Mouse (Mus musculus) layer of hippocampus, postnatal 25 days (tissue): Measurements from ENCODE around the gene 9930104L06Rik. TPM values are rescaled to one million over a fixed set of nuclear protein-coding genes. Genes with fewer than 3 reads are reported as not detected.
"Not testable (repeated sequence)": the region's sequence is repeated elsewhere in the genome, so short reads cannot be mapped to it uniquely, and the experiment has no call there.

Experiments used
- DNase-seq, 2 experiments: peaks; one replicate each; pipeline ENCODE4 v3.0.0; 2022; ENCODE audit warnings: mixed read lengths in 2 of 2, low spot score in 1 of 2; ENCODE audit errors: extremely low spot score in 1 of 2
- total RNA-seq, 2 experiments: library from RNA; stranded (reverse); gene quantifications; 2 replicates each; pipeline ENCODE4 v1.2.3; 2021

9930104L06Rik gene
- 10 to 100 TPM; 20.1 to 20.4 TPM for total RNA-seq

- DNase-seq: peak; percentile 81 to 89
Observed at GRCm38 (mm10) chr4:124936613-124937471, at the start of gene 9930104L06Rik. TSS of gene 9930104L06Rik (plus strand) at chr4:124937048.

GRCm38 (mm10) chr4:124888702-124889101 is 48.1 kb upstream of the 9930104L06Rik start:
- no peak for DNase-seq

GRCm38 (mm10) chr4:124889935-124890334 is 46.9 kb upstream of the 9930104L06Rik start:
- no peak for DNase-seq

- no peak for DNase-seq
Observed at GRCm38 (mm10) chr4:124890831-124891230, 46.0 kb upstream of the 9930104L06Rik start.

- DNase-seq: no peak
Observed at GRCm38 (mm10) chr4:124893769-124894168, 43.1 kb upstream of the 9930104L06Rik start.

- DNase-seq: peak; percentile 21 to 40
Observed at GRCm38 (mm10) chr4:124894508-124895428, 42.1 kb upstream of the 9930104L06Rik start.

- no peak for DNase-seq
Observed at GRCm38 (mm10) chr4:124898428-124898827, 38.4 kb upstream of the 9930104L06Rik start.

GRCm38 (mm10) chr4:124899906-124900305 is 36.9 kb upstream of the 9930104L06Rik start:
- DNase-seq: no peak

- no peak for DNase-seq
Observed at GRCm38 (mm10) chr4:124905417-124905816, 31.4 kb upstream of the 9930104L06Rik start.

- peak in 1 of 2 experiments; percentile 33 for DNase-seq
Observed at GRCm38 (mm10) chr4:124905971-124906822, 30.7 kb upstream of the 9930104L06Rik start.

- no peak for DNase-seq
Observed at GRCm38 (mm10) chr4:124928102-124928501, 8.7 kb upstream of the 9930104L06Rik start.

- DNase-seq: not testable (repeated sequence)
Observed at GRCm38 (mm10) chr4:124939211-124939610, 2.4 kb downstream of the 9930104L06Rik start, which contains the start of gene Cdca8. TSS of gene Cdca8 (minus strand) at chr4:124939311.

- peak; percentile 88 to 98 for DNase-seq
Observed at GRCm38 (mm10) chr4:124943022-124943421, 6.2 kb downstream of the 9930104L06Rik start.

- no peak for DNase-seq
Observed at GRCm38 (mm10) chr4:124943781-124944180, 6.9 kb downstream of the 9930104L06Rik start.

GRCm38 (mm10) chr4:124944961-124945360 is 8.1 kb downstream of the 9930104L06Rik start:
- no peak for DNase-seq

GRCm38 (mm10) chr4:124949488-124949887 is 12.6 kb downstream of the 9930104L06Rik start:
- DNase-seq: no peak

GRCm38 (mm10) chr4:124950181-124951035 is 13.6 kb downstream of the 9930104L06Rik start:
- DNase-seq: no peak

- DNase-seq: no peak
Observed at GRCm38 (mm10) chr4:124951036-124951433, 14.2 kb downstream of the 9930104L06Rik start.

- no peak for DNase-seq
Observed at GRCm38 (mm10) chr4:124953546-124953945, 16.7 kb downstream of the 9930104L06Rik start.
